Mouse (Mus musculus): ENCODE measurements around the gene Arhgap33.

The Arhgap33 gene

GRCm38 (mm10) chr7:30534633-30535577, at the start of gene Arhgap33:
TSS of gene Arhgap33 (minus strand) at chr7:30535060.
- DNase-seq, result peak; percentile 98

GRCm38 (mm10) chr7:30584339-30584738, 49.5 kb upstream of the Arhgap33 start:
- no peak for DNase-seq

GRCm38 (mm10) chr7:30581547-30581946, 46.7 kb upstream of the Arhgap33 start:
- no peak for DNase-seq

GRCm38 (mm10) chr7:30579950-30580349, 45.1 kb upstream of the Arhgap33 start:
- DNase-seq, result no peak

- DNase-seq, result no peak
Observed at GRCm38 (mm10) chr7:30572969-30573368, 38.1 kb upstream of the Arhgap33 start.

GRCm38 (mm10) chr7:30572389-30572788, 37.5 kb upstream of the Arhgap33 start:
- no peak for DNase-seq

- DNase-seq, result no peak
Observed at GRCm38 (mm10) chr7:30567555-30567954, 32.7 kb upstream of the Arhgap33 start.

- no peak for DNase-seq
Observed at GRCm38 (mm10) chr7:30566033-30566432, 31.2 kb upstream of the Arhgap33 start.

- DNase-seq, result no peak
Observed at GRCm38 (mm10) chr7:30564970-30565571, 30.2 kb upstream of the Arhgap33 start, which contains the start of gene Igflr1. TSS of gene Igflr1 (plus strand) at chr7:30565427.

GRCm38 (mm10) chr7:30563906-30564280, 29.0 kb upstream of the Arhgap33 start:
- peak; percentile 69 for DNase-seq

GRCm38 (mm10) chr7:30563117-30563905, 28.5 kb upstream of the Arhgap33 start, which contains the start of the genes U2af1l4, Gm49396 and Psenen:
TSS of gene U2af1l4 (plus strand) at chr7:30563301.
TSS of gene Gm49396 (plus strand) at chr7:30563344.
TSS of gene Psenen (minus strand) at chr7:30563627.
- DNase-seq, result peak; percentile 96

- peak; percentile 50 for DNase-seq
Observed at GRCm38 (mm10) chr7:30562526-30563116, 27.8 kb upstream of the Arhgap33 start.

GRCm38 (mm10) chr7:30560296-30560695, 25.4 kb upstream of the Arhgap33 start:
- no peak for DNase-seq

GRCm38 (mm10) chr7:30559443-30559954, 24.6 kb upstream of the Arhgap33 start, which contains the start of gene Lin37:
TSS of gene Lin37 (minus strand) at chr7:30559838.
- peak; percentile 95 for DNase-seq

- DNase-seq, result no peak
Observed at GRCm38 (mm10) chr7:30558656-30559442, 24.0 kb upstream of the Arhgap33 start.

- DNase-seq, result no peak
Observed at GRCm38 (mm10) chr7:30557901-30558514, 23.1 kb upstream of the Arhgap33 start.

GRCm38 (mm10) chr7:30556894-30557536, 22.2 kb upstream of the Arhgap33 start:
- DNase-seq, result peak; percentile 54

- no peak for DNase-seq
Observed at GRCm38 (mm10) chr7:30553810-30554584, 19.1 kb upstream of the Arhgap33 start.

- peak; percentile 56 for DNase-seq
Observed at GRCm38 (mm10) chr7:30553021-30553589, 18.2 kb upstream of the Arhgap33 start.

Data from thymus, postnatal 14 days (tissue).